Mouse (Mus musculus): Measurements from ENCODE around the gene Gls2.

The Gls2 gene

GRCm38 (mm10) chr10:128231697-128232419 is 37.6 kb downstream of the Gls2 start, which contains the start of gene Timeless:
Gene Timeless (plus strand): TSS chr10:128232065.
- in situ Hi-C loops (cut with MboI, MseI), result no loop called here

GRCm38 (mm10) chr10:128232420-128232985 is 38.2 kb downstream of the Gls2 start:
- in situ Hi-C loops (cut with MboI, MseI), result no loop called here

- in situ Hi-C loops (cut with MboI, MseI), result no loop called here
These were observed 42.1 kb downstream of the Gls2 start for GRCm38 (mm10) chr10:128236321-128236720.

- in situ Hi-C loops (cut with MboI, MseI), result no loop called here
These were observed 43.7 kb downstream of the Gls2 start for GRCm38 (mm10) chr10:128237807-128238480.

GRCm38 (mm10) chr10:128239140-128239539 is 44.9 kb downstream of the Gls2 start:
- in situ Hi-C loops (cut with MboI, MseI), result no loop called here

GRCm38 (mm10) chr10:128240131-128240530 is 45.9 kb downstream of the Gls2 start:
- in situ Hi-C loops (cut with MboI, MseI), result loop anchor here in 1 of 2 experiments (5.0 kb wide), 1 partner anchor 98 kb away; no protein-coding TSS in a partner anchor

- in situ Hi-C loops (cut with MboI, MseI), result loop anchor here in 1 of 2 experiments (5.0 kb wide), 1 partner anchor 101 kb away; no protein-coding TSS in a partner anchor
These were observed 49.0 kb downstream of the Gls2 start for GRCm38 (mm10) chr10:128243252-128243651.

GRCm38 (mm10) chr10:128244121-128244520 is 49.9 kb downstream of the Gls2 start:
- in situ Hi-C loops (cut with MboI, MseI), result loop anchor here in 1 of 2 experiments (5.0 kb wide), 1 partner anchor 102 kb away; no protein-coding TSS in a partner anchor

GRCm38 (mm10) chr10:128247020-128247732 is 52.9 kb downstream of the Gls2 start:
- in situ Hi-C loops (cut with MboI, MseI), result no loop called here

GRCm38 (mm10) chr10:128250565-128250964 is 56.3 kb downstream of the Gls2 start:
- in situ Hi-C loops (cut with MboI, MseI), result loop anchor here in 1 of 2 experiments (5.0 kb wide), 1 partner anchor 133 kb away; no protein-coding TSS in a partner anchor

- in situ Hi-C loops (cut with MboI, MseI), result loop anchor here in 1 of 2 experiments (5.0 kb wide), 1 partner anchor 136 kb away; no protein-coding TSS in a partner anchor
These were observed 59.5 kb downstream of the Gls2 start, which contains the start of gene Apon for GRCm38 (mm10) chr10:128253677-128254255. Gene Apon (plus strand): TSS chr10:128254096.

GRCm38 (mm10) chr10:128255925-128256324 is 61.7 kb downstream of the Gls2 start:
- in situ Hi-C loops (cut with MboI, MseI), result no loop called here

- in situ Hi-C loops (cut with MboI, MseI), result no loop called here
These were observed 62.1 kb downstream of the Gls2 start for GRCm38 (mm10) chr10:128256328-128256727.

GRCm38 (mm10) chr10:128258953-128259352 is 64.7 kb downstream of the Gls2 start:
- in situ Hi-C loops (cut with MboI, MseI), result no loop called here

All from T-helper 17 cell (primary cell).